Mouse (Mus musculus) liver, postnatal 0 days (tissue): Measurements from ENCODE around the gene Cacna2d2.

ENCODE experiments used
- CTCF ChIP-seq: sonication (generic); IDR thresholded peaks from 2 replicates; pipeline ENCODE4 v1.5.1; 2016; ENCODE audit warnings: antibody characterized with exemption, low read depth
- EP300 ChIP-seq: IDR thresholded peaks from 2 replicates; pipeline ENCODE4 v1.6.1; 2016; ENCODE audit warnings: antibody characterized with exemption, low read depth, mild to moderate bottlenecking

- no peak for TF ChIP-seq CTCF
- no peak for TF ChIP-seq EP300
Measured at GRCm38 (mm10) chr9:107427876-107428275, 28.5 kb downstream of the Cacna2d2 start.
